Mouse (Mus musculus): ENCODE data around the gene Parp4.

Gene Parp4

DNA sequence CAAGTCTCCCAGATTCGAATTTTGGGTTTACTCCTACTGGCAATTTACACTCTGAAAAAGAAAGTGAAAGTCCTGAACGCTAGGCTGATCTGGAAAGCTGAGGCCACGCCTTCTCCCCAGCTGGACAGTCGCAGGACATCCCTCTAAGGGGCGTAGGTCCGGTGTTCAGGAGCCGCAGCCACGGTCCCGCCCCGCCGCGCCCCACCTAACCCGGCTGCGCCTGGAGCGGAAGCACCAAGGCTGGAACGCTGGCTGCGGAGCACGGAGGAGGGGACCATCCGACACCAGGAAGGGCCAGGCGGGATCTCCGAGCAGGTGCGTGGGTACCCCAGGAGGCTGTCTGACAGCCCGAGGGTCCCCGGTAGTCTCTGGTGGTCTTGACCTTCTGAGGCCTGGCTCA lies at the start of gene Parp4, which contains the start of gene Cenpj:
Gene Parp4, plus strand, starts transcription at position 204 of the 400 bp plus-strand sequence.
Gene Cenpj, minus strand, starts transcription at position 10 of the 400 bp plus-strand sequence.
- peak; percentile 50 to 64 for DNase-seq (ENCODE audit: low spot score in 2 of 2)

DNA sequence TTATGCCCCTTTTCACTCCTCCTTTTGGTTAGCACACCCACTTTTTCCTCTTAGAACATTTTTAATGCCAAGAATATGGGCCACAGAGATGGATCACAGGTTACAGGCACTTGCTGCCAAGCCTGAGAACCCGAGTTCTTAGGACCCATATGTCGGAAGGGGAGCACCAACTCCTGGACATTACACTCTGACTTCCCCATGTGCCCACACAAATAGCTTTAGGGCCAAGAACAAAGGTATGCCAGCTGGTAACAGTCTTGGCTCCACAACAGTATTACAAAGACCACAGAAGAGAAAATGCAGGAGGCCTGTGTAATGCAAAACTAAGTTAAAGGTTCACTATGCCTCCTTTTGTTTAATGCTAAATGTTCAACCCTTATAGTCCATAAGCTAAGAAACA lies 44.6 kb upstream of the Parp4 start:
- no peak for DNase-seq (ENCODE audit: low spot score in 2 of 2)

DNA sequence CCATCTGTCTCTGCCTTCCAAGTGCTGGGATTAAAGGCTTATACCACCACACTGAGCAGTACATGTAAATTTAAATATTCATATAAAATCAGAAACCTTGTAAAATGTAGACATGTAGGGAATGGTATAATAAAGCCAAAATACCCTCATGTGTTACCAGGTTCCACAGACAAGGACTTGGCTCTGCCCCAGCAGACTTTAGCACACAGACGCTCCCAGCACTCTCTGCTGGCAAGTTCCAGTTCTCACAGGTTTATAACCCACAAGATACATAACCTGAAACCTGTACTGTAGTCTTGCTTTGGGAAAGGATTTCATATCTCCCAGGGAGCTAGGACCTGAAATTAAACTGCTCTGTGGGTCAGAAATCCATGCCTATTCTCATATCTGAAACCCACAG lies 30.5 kb upstream of the Parp4 start:
- no peak for DNase-seq (ENCODE audit: low spot score in 2 of 2)

DNA sequence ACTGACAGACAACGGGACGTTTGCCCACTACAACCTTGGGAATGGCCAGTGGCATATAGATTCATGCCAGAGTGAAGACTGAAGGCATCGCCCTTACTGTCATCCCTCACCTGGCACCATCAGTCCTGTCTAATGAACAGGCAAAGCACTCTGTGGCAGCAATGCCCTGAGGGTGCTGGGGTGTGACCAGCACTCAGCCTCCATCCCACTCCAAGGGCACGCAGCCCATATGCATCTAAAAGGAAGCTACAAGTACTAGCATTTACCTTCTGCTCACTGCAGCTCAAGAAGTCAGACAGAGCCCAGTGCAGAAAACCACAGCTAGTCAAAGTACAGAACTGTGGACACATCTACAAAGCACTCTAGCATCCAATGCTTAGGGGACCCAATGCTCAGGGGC lies 29.9 kb upstream of the Parp4 start:
- DNase-seq (ENCODE audit: low spot score in 2 of 2), result no peak

DNA sequence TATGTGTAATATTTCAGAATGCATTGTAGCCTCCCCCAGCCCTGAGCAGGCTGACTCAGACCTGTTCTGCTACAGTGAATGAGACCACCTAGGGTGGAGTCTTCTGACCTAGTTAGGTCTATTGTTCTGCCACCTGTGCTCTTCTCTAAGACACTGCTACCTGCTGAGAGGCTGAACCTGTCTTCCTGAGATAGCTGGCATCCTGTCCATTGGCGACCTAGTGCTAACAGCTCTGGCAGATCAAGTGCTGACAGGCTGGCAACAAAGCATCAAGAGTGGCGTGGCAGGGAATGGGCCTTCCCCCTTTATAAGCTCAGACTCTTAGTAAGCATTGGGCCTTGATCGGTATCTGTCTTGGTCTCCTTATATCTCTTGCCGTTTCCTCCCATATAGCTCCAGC lies 24.5 kb upstream of the Parp4 start:
- DNase-seq (ENCODE audit: low spot score in 2 of 2), result no peak

DNA sequence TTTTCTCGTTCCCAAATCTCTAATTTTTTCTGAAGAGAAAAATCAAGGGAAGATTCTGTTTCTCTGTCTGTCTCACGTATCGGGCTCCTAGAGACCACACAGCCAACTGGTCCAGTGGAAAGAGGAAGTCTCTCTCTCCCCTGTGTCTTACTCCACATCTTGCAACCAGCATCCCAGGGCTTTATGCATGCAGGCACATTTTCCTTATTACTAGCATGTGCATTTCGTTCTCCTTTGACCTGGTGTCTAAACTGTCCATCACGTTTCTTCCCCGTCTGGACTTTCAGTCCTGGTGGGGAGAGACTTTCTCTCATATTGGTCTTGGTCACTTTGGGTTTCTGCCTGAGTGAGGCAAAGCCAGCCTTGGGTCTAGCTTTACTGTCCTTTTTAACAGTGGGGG lies 22.5 kb upstream of the Parp4 start:
- no peak for DNase-seq (ENCODE audit: low spot score in 2 of 2)

DNA sequence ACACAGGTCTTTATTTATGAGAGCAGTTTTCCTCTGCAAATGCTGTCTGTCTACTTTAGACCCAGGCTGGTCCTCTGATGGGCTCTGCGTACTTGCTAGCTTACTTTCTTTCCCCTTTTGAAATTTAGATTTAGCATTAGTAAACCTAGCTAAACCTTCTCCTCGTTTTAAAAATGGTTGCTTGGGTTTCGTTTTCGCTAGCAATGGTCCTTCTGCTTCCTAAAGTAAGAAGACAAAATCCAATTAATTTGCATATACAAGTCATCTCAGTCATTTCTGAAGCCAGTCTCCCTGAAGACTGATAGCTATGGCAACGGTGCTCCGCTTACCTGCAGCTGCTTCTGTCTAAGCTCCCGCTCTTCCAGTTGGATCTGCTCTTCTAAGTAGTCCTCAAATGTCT lies 22.1 kb upstream of the Parp4 start:
- no peak for DNase-seq (ENCODE audit: low spot score in 2 of 2)

DNA sequence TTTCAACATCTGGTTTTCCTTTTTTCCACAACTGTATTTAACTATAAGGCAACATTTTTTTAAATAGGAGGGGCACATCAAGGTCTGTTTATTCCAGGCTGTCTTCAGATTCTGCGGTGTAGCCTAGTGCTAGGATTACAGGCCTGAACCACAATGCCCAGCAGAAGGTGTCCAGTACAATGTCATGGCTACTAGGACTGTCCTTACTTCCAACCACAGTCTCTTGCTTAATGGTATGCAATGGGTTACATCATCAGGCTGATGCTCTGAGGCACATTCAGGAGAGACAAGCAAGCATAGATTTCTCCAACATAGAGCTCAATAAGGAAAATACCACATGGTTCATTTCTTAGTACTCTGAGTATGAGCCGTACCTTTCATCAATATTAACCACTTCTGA lies 20.7 kb upstream of the Parp4 start:
- no peak for DNase-seq (ENCODE audit: low spot score in 2 of 2)

DNA sequence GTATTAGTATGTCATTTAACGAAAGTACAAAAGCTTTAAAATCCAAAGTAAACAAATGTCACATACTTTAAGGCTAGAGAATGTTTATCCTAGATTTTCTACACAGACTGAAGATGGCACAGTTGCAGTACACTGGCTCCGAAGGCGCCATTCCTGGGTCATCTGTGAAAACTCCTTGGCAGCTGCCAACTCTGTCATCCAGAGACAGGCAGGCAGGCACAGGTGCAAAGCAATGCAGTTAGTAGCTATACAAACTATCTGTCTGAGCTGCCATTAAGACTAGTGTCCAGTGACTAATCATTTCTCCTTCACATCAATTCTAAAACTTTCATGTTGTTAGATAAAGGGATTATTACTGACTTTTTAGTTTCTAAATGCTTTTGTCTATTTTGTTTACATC lies 16.3 kb upstream of the Parp4 start:
- DNase-seq (ENCODE audit: low spot score in 2 of 2), result no peak

DNA sequence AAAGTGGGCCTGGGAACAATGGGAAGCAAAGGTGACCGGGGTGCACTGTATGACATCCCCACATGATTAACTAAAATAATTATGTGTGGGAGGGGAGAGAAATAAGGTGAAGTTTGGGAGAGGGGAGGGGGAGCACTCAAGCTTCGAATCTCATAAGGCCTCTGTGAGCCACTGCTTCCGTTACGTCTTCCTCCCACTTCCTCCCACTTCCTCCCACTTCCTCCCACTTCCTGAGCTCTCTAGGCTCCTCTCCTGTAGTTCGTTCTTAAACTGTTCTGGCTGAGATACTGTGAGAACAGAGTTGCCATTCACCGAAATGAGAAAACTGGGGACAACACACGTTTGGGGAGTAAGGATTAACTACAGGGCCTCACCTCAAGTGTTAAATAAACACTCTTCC lies 7.9 kb upstream of the Parp4 start:
- DNase-seq (ENCODE audit: low spot score in 2 of 2), result no peak

DNA sequence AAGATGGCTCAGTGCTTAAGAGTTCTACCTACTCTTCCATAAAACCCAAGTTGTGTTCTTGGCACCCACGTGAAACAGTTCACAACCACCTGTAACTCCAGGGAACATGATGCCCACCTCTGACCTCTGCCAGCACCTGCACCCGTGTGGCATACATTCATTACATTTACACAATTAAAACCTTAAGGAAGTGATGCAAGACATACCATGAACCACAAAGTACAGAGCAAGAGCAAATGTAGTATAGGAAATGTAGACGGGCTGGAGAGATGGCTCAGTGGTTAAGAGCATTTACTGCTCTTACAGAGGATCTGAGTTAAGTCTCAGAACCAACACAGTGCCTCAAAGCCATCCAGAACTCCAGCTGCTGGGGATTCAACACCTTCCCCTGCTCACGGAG lies 6.4 kb upstream of the Parp4 start:
- DNase-seq (ENCODE audit: low spot score in 2 of 2), result no peak

DNA sequence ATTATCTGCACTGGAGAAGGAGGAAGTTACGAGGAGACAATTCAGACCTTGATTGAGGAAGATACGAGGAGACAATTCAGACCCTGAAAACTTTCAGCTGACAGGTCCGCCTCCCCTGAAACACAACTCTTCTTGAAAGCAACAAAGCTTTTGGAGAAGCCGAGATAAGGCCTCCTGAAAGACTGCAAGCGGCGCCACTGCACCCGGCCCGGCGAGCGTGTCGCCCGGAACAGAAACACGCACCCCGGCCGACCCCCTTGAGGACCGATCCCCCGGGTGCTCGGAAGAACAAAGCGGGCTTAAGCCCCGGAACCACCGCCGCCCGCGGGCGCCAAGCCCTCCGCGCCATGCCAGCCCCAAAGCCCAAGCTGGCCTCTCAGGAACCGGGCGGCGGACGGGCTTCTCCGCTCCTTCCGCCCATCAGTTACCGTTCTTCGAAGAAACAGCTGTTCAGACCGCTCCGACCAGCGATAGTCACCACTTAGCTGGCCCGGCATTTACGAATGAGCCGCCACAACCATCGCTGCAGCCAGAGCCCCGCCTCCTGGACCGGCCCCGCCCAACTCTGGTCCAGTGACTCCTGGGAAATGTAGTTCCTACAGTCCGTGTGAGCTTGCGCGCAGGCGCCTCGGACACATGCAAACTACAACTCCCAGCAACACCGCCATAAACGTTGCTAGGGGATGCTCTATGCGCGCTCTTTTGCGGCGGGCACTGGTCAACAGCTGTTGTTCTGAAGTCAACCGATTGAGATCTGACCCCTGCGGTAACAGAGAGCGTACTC lies 3.9 kb upstream of the Parp4 start:
- DNase-seq (ENCODE audit: low spot score in 2 of 2), result peak; percentile 90 to 92

DNA sequence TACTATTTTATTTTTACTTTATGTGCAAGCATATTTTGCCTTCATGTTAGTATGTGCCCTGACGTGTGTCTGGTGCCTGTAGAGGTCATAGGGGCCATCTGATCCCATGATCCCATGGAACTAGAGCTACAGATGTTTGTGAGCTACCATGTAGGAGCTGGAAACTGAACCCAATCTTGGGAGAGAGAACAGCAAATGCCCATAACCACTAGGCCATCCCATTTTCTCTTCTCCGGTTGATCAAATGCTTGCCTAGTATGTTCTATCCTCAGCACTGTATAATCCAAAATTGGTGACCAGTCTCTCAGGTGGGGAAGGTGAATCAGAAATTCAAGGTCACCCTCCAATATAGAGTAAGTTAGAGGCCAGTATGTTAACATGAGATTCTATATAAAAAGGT lies 2.9 kb upstream of the Parp4 start:
- DNase-seq (ENCODE audit: low spot score in 2 of 2), result no peak

DNA sequence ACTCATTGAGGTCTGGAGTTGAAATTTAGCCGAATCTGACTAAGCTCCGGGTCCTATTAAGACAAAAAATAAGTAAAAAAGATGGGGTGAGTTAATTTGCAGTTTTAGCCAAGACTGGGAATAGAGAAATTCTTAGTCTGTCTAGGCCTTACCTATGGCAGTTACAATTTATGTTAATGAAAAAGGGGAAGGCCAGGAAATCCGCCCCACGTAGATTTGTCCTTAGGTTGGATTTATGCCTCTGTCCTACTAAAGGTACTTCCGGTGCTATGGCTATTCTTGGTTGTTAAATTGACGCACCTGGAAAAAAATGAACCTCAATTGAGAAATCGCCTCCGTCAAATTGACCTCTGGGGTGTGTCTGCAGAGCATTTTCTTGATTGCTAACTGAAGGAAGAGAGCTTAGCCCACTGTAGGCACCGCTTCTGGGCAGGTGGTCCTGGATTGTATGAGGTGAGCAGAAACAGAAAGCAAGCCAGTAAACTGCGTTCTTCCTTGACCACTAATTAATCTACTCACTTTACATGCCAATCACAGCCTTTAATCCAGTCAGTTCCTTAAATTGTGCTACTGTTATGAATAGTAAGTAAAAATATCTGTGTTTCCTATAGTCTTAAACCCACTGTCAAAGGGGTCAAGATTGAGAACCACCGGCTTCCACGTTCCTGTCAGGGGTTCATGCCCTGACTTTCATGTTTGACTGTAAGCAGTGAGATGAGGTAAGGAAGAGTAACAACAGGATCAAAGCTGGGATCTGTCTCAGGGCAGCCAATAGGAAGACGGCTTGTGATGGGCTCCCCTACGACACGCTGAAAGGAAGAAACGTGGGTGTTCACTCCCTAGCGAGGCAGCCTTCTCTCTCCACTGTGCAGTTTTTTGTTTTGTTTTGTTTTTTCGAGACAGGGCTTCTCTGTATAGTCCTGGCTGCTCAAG lies 816 bp downstream of the Parp4 start:
- peak; percentile 32 to 36 for DNase-seq (ENCODE audit: low spot score in 2 of 2)

DNA sequence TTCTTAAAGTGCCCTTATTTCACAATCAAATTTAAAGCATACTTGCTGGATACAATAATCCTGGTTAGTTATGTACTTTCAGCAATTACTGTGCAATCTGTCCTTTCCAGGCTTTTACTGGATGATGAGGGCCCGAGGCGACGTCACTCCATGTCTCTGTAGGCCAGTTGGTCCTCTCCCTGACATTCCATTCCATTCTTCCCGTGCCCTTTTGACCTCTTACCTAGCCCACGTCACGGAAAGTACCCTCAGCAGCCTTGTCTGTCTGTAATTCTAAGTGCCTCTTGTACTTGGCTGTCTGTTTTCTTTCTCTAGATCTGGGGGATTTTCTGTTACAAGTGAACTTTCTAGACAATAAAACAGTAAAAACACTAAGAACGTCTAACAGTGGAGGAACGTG lies 3.6 kb downstream of the Parp4 start:
- DNase-seq (ENCODE audit: low spot score in 2 of 2), result no peak

DNA sequence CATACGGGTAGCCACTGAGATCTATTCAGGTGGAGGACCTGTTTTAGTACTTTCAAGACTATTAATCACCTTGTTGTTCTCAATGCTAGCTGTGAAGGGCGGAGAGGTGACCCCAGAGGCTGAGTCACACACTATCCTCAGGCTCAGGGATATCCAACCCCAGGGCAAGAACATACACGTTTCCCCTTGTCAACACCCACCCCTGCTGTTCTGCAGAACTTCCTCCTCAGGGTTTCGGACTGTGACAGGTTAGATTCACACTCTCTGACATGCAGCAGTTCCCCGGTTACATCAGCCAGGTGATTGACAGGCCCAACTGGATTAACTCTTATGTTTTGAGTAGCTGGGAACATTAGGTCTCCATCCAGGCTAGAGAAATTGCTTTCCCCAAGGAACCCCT lies 5.7 kb downstream of the Parp4 start:
- no peak for DNase-seq (ENCODE audit: low spot score in 2 of 2)

DNA sequence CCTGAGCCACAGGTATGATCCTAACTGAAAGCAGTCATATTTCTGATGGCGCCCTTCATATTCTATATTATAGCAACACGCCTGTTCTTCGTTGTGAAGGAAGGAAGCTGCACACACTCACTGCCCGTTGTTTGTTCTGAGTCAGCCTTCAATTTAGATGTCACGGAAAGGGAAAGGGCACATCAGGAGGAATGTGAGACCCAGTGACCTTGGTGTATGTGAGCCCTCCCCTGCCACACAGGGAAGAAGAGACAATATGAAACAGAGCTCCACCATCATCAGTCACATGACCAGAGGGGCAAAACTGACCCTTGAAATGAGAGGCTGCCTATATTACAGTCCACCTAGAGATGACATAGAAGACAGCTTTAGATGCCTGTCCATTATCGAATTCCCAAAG lies 6.9 kb downstream of the Parp4 start:
- no peak for DNase-seq (ENCODE audit: low spot score in 2 of 2)

DNA sequence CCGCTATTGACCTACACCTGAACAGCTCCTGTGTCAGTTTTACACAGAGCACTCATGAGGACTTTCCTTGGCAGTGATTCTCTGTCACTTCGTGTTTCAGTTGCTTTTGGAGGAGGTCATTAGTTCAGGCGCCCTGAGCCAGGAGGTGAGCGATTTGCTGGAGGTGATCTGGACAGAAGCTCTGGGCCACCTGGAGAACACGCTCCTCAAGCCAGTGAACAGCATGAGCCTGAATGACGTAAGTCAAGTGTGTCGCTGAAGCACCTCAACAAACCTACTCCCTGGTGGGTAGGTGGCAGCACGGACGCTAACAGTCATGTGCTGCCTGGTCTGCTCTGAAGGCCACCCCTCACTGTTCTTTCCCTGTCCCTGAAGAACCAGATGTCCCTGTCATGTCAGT lies 16.8 kb downstream of the Parp4 start:
- DNase-seq (ENCODE audit: low spot score in 2 of 2), result no peak

DNA sequence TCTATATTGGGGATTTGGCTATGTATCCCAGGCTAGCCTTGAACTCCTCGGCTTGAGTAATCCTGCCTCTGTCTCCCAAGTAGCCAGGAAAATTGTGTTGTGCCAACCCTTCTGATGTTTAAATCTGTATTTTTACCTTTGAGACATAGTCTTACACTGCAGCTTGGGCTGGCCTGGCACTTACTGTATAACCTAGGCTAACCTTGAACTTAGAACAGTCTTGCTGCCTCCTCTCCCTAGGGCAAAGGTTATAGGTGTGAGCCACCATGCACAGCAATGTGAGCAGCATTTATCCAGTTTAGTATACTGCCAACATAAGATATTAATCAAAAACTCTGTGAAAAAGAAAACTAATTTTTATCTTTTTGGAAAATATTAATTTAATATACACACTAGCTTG lies 19.4 kb downstream of the Parp4 start:
- DNase-seq (ENCODE audit: low spot score in 2 of 2), result no peak

DNA sequence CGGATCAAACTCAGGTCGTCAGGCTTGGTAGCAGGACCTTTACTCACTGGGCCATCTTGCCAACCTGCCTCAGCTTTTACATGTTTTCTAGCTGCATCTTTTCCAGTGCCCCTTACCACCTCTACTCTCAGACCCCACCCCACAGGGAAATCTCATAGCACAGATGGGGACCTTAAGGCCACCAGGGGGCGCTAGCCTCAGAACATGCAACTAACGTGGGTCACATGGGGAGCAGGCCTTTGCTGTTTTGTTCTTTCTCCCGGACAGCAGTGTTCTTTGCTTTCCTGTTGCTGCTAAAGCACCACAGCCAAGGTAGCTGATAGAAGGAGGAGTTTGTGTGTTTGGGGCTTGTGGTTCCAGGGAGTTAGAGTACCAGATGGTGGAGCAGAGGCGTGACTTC lies 23.3 kb downstream of the Parp4 start:
- DNase-seq (ENCODE audit: low spot score in 2 of 2), result peak; percentile 42 to 83

DNA sequence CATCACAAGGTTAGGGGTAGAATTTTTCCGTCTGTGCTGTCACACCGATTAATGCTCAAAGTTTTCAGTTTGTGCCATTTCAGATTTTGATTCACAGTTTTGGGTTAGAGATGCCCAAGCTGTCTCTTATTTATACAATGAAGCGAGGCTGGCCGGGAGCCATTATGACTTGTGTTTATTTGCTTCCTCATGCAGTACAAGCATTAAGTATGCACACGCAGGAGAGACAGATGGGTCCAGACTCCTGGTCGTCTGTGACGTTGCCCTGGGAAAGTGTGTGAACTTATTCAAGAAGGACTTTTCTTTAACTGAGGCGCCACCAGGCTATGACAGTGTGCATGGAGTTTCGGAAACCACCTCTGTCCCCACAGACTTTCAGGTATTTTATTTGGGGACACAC lies 26.6 kb downstream of the Parp4 start:
- DNase-seq (ENCODE audit: low spot score in 2 of 2), result no peak

DNA sequence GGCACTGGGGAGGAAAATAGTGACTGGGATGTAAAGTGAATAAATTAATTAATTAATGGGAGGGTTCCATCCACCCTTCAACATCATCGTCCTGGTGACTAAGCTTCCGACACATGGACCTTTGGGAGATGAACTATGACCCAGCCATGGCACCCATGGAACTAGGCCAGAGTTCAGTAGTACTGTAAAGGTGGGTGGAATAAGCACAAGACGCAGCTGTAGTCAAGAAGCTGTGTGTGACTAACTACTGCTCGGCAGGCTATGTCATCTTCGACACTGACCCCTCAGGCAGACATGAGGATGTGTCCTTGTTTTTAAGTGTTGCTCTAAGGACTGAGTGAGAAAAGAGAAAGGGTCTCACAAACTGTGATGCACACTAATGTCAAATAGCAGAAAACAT lies 29.0 kb downstream of the Parp4 start:
- DNase-seq (ENCODE audit: low spot score in 2 of 2), result no peak

DNA sequence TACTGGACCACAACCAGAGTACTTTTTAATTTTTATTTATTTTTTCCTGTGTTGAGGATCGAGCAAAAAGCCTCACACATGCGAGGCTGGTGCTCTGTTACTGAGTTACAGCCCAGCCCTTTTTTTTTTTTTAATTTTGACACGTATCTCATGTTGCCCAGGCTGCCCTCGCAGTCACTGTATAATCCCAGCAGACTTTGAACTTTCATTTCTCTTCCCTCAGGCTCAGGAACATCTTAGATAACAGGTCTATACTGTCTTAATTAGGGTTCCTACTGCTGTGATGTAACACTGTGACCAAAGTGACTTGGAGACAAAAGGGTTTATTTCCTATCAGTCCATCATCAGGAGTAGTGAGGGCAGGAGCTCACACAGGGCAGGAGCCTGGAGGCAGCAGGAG lies 29.7 kb downstream of the Parp4 start:
- DNase-seq (ENCODE audit: low spot score in 2 of 2), result no peak

All from thymus, postnatal 10 days (tissue).